Mouse (Mus musculus) small intestine, adult 2 months (tissue): ENCODE data around the gene Jak1.

Experiments used
- CTCF ChIP-seq: fragments of 200-500 bp; IDR thresholded peaks from 2 replicates; pipeline ENCODE4 v1.5.1; 2012; ENCODE audit warnings: low read depth, mild to moderate bottlenecking, control low read depth, inconsistent platforms, low read length, moderate library complexity, mixed read lengths; ENCODE audit not compliant: insufficient replicate concordance, insufficient read length; ENCODE audit errors: extremely low read depth
- POLR2A ChIP-seq: fragments of 200-500 bp; IDR thresholded peaks from 2 replicates; pipeline ENCODE4 v1.6.1; 2012; ENCODE audit warnings: low read depth, mild to moderate bottlenecking, control low read depth, inconsistent platforms, low read length, moderate library complexity

DNA sequence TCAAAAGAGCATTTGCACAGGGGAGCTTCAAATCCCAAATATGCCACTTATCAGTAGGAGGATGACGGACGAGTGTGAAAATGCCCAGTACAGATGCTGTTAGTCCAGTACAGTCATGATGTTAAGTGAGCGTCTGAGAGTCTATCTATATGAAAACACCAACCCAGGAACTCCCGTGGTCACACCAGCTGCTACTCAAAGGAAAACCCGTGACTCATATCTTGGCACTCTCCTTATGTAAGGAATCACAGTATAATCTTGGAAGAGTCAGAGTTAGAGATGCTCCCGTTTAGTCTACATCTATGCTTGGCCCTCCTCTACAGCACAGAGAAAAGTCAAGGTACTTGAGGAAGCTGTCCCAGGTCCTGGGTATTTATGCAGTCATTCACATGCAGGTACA, 106.8 kb downstream of the Jak1 start:
- TF ChIP-seq CTCF: no peak
- TF ChIP-seq POLR2A: no peak
